In the genomic region with DNA sequence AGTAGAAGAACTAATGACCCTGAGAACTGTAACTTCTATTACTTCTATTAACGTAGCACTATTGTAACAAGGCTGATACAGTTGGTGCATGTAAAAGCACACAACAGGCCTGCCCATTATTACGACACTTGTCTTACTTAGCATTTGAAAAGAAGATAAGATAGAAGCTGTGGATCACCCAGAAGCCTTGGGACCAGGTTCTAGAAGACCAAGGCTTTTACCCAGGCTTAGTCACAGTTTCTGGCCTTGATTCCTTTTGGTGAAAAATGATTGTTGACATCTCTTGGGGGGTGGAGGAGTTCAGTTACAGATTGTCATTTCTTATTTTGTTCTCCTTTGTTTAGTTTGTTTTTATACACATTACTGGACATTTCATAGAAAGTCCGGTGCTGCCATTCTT, we compare ENCODE assay signal across 20 mouse cellular contexts. TPM values are rescaled to one million over a fixed set of nuclear protein-coding genes. Genes with fewer than 3 reads are reported as not detected.
DNase-seq lines count a peak whose midpoint lies in the region; ATAC-seq lines count a peak whose summit lies in the region.
"Had no signal": no experiment of that assay in that cellular context is flagged by ENCODE, and none has a peak within 500 bp of the region (broad histone marks: within the 10 kb centered on the region; RNA-seq: fewer than 3 reads in every experiment).

No protein-coding gene starts in this region.

- H3K27ac ChIP-seq in kidney, embryonic 15.5 days: no peak overlapping the region
- H3K27ac ChIP-seq: forebrain, embryonic 10.5 days; forebrain, embryonic 13.5 days; hindbrain, embryonic 12.5 days; hindbrain, embryonic 15.5 days had no signal

- H3K27me3 ChIP-seq in kidney, embryonic 15.5 days: no peaks in the 10 kb centered on the region
- H3K27me3 ChIP-seq: forebrain, embryonic 13.5 days; hindbrain, embryonic 12.5 days; hindbrain, embryonic 15.5 days had no signal

- DNase-seq in adrenal gland, adult 8-10 months: peak; percentile 54
- DNase-seq in adrenal gland, adult 18-20 months (ENCODE audit: low spot score in 2 of 2): no peak
- peak; percentile 15 for DNase-seq in ES-CJ7 (ENCODE audit: low read depth, low spot score)
- peak; percentile 22 for DNase-seq in adrenal gland, postnatal 10 days
- no peak for DNase-seq in neural tube, embryonic 10.5 days (ENCODE audit: extremely low spot score, low spot score)
- DNase-seq: cerebellum, adult 11-12 months; cerebellum, adult 9-10 months; cerebellum, postnatal 14 days; gastrocnemius, postnatal 14 days; heart, adult 11 months had no signal

- no peak overlapping the region for H3K4me2 ChIP-seq in kidney, embryonic 15.5 days
- H3K4me2 ChIP-seq: forebrain, embryonic 13.5 days; heart, embryonic 11.5 days; hindbrain, embryonic 12.5 days; hindbrain, embryonic 15.5 days had no signal

- 79% methylated on average over 3 of the region's 3 CpGs for WGBS in kidney, embryonic 15.5 days

- H3K36me3 ChIP-seq in kidney, embryonic 15.5 days: no peaks in the 10 kb centered on the region
- H3K36me3 ChIP-seq: forebrain, embryonic 10.5 days; hindbrain, embryonic 12.5 days; hindbrain, embryonic 15.5 days had no signal

- H3K9ac ChIP-seq in kidney, embryonic 15.5 days: no peak overlapping the region
- H3K9ac ChIP-seq: forebrain, embryonic 13.5 days; hindbrain, embryonic 12.5 days; hindbrain, embryonic 15.5 days had no signal

- no peaks in the 10 kb centered on the region for H3K9me3 ChIP-seq in kidney, embryonic 15.5 days (replicated peaks)
- H3K9me3 ChIP-seq: forebrain, embryonic 10.5 days; forebrain, embryonic 13.5 days; hindbrain, embryonic 12.5 days; hindbrain, embryonic 15.5 days had no signal

- no peak for ATAC-seq in kidney, embryonic 15.5 days (replicated peaks; ENCODE audit: low FRiP score)
- ATAC-seq: activated CD4-positive, CD25-positive, alpha-beta regulatory T cell, adult 4 months; CD4-positive, CD25-positive, alpha-beta regulatory T cell, adult 4 months; forebrain, embryonic 13.5 days; forebrain, embryonic 16.5 days; intestine, postnatal 0 days had no signal

- peaks cover 9% of the 10 kb centered on the region; the same call in 1 of the 2 replicates for H3K4me1 ChIP-seq in kidney, embryonic 15.5 days
- H3K4me1 ChIP-seq: hindbrain, embryonic 12.5 days; hindbrain, embryonic 15.5 days had no signal

- no peak overlapping the region for H3K4me3 ChIP-seq in kidney, embryonic 15.5 days (replicated peaks)
- H3K4me3 ChIP-seq: forebrain, embryonic 10.5 days; forebrain, embryonic 13.5 days; hindbrain, embryonic 12.5 days; hindbrain, embryonic 15.5 days had no signal

RNA-seq across cellular contexts. Expression of a gene that starts 52.7 kb away (rescaled TPM):
- 100 to 1,000 TPM; 135 to 174 (median 149) TPM for total RNA-seq in adrenal gland, adult 8-10 months (2022)
- total RNA-seq in adrenal gland, adult 18-20 months (2021): 100 to 1,000 TPM in 1 of 2 experiments, 10 to 100 TPM in 1; 96.5 to 145 TPM
- total RNA-seq in adrenal gland, postnatal 10 days (2021): 10 to 100 TPM; 55.5 to 82.5 TPM
- 113 and 121 TPM in 2 replicates for polyA plus RNA-seq in kidney, embryonic 15.5 days (2015; fragmentation: Nextera tagmentation; extraction: Ambion mirVana)

Comparison
In these comparisons a context has a peak if more than half of its experiments do, and no peak if none do; other contexts are left out.
1. DNase-seq: peak in adrenal gland, adult 8-10 months (single experiment), ES-CJ7 (single experiment) and adrenal gland, postnatal 10 days (single experiment); none in adrenal gland, adult 18-20 months (0 of 2) and neural tube, embryonic 10.5 days (single experiment).